Mouse (Mus musculus): Measurements from ENCODE around the gene Camta1. TPM values are rescaled to one million over a fixed set of nuclear protein-coding genes. Genes with fewer than 3 reads are reported as not detected.

Camta1 gene
- polyA plus RNA-seq, 1 experiment = 155 TPM

DNA sequence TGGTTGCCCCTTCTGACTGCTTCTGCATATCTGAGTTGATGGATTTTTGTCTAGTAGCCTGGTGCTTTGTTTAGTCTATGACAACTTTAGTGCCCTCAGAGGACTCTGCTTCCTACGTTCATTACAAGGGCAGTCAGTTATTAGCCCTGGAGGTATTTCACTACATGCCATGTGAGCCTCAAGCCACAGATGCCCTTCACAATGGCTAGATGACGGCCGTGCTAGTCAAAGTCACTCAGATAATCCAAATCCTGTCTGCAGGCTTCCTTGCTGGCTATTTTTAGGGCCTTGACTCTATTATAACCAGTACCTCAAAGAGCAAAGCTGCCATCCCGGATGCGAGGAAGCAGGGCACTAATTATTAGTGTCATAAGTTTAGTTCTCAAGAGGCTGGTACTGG is 778.6 kb downstream of the Camta1 start:
- Histone ChIP-seq H3K4me3 (replicated peaks; ENCODE audit: insufficient read depth, low read depth, low read length) (no peak overlapping the region), H3K27ac (ENCODE audit: insufficient read depth, low read length) (no peak overlapping the region), H3K4me1 (ENCODE audit: control insufficient read depth, insufficient read depth, low read length) (peaks cover 15% of the 10 kb centered on the region), H3K27me3 (ENCODE audit: control insufficient read depth, insufficient read depth, low read length) (no peaks in the 10 kb centered on the region)
- DNase-seq = no peak
- TF ChIP-seq CTCF (IDR thresholded peaks at IDR 0.05; ENCODE audit: borderline replicate concordance, insufficient read depth, low read depth, low read length) (no peak), POLR2A (IDR thresholded peaks at IDR 0.05; ENCODE audit: borderline replicate concordance, insufficient read depth, low read length) (no peak)
- WGBS = 79% methylated on average over 5 of the region's 5 CpGs

DNA sequence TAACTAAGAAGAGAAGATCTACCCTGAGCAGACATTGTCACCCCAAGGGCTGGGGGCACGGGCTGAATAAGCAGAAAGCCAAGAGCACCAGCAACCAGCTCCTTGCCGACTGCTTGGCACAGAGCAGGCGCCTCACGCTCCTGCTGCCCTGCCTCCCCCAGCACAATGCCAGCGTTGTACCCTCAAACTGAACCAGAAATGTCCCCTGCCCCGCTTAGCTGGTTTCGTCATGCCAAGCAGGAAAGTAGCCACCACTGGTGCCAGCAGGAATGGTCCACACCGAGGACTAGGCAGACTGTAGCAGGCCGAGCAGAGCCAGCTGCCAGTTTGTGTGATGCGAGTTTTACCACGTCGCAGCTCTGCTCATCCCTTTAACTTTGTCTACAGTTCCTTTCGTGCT is 779.7 kb downstream of the Camta1 start:
- H3K4me1 ChIP-seq (ENCODE audit: control insufficient read depth, insufficient read depth, low read length) = peaks cover 12% of the 10 kb centered on the region
- no peaks in the 10 kb centered on the region for H3K27me3 ChIP-seq (ENCODE audit: control insufficient read depth, insufficient read depth, low read length)
- 55% methylated on average over 13 of the region's 13 CpGs for WGBS
- no peak for DNase-seq
- no peak overlapping the region for H3K4me3 ChIP-seq (replicated peaks; ENCODE audit: insufficient read depth, low read depth, low read length)
- no peak for TF ChIP-seq POLR2A (IDR thresholded peaks at IDR 0.05; ENCODE audit: borderline replicate concordance, insufficient read depth, low read length)
- TF ChIP-seq CTCF (IDR thresholded peaks at IDR 0.05; ENCODE audit: borderline replicate concordance, insufficient read depth, low read depth, low read length) = no peak
- no peak overlapping the region for H3K27ac ChIP-seq (ENCODE audit: insufficient read depth, low read length)

- TF ChIP-seq POLR2A (IDR thresholded peaks at IDR 0.05; ENCODE audit: borderline replicate concordance, insufficient read depth, low read length) (no peak), CTCF (IDR thresholded peaks at IDR 0.05; ENCODE audit: borderline replicate concordance, insufficient read depth, low read depth, low read length) (no peak)
- DNase-seq = no peak
- peaks cover 11% of the 10 kb centered on the region for H3K4me1 ChIP-seq (ENCODE audit: control insufficient read depth, insufficient read depth, low read length)
- WGBS = 83% methylated on average over 2 of the region's 2 CpGs
- no peaks in the 10 kb centered on the region for H3K27me3 ChIP-seq (ENCODE audit: control insufficient read depth, insufficient read depth, low read length)
- H3K4me3 ChIP-seq (replicated peaks; ENCODE audit: insufficient read depth, low read depth, low read length) = no peak overlapping the region
- H3K27ac ChIP-seq (ENCODE audit: insufficient read depth, low read length) = no peak overlapping the region
These were observed 780.3 kb downstream of the Camta1 start for GRCm38 (mm10) chr4:151081355-151081754.

GRCm38 (mm10) chr4:151074817-151075216 is 786.9 kb downstream of the Camta1 start:
- no peak for DNase-seq
- no peaks in the 10 kb centered on the region for H3K27me3 ChIP-seq (ENCODE audit: control insufficient read depth, insufficient read depth, low read length)
- no peak overlapping the region for H3K27ac ChIP-seq (ENCODE audit: insufficient read depth, low read length)
- TF ChIP-seq POLR2A (IDR thresholded peaks at IDR 0.05; ENCODE audit: borderline replicate concordance, insufficient read depth, low read length) (no peak), CTCF (IDR thresholded peaks at IDR 0.05; ENCODE audit: borderline replicate concordance, insufficient read depth, low read depth, low read length) (no peak)
- 84% methylated on average over 15 of the region's 15 CpGs for WGBS
- H3K4me1 ChIP-seq (ENCODE audit: control insufficient read depth, insufficient read depth, low read length) = peaks cover 3% of the 10 kb centered on the region; the same call in 1 of the 2 replicates
- H3K4me3 ChIP-seq (replicated peaks; ENCODE audit: insufficient read depth, low read depth, low read length) = no peak overlapping the region

GRCm38 (mm10) chr4:151073108-151073744 is 788.5 kb downstream of the Camta1 start:
- peak; percentile 78 to 85 for DNase-seq
- no peak overlapping the region for H3K4me3 ChIP-seq (replicated peaks; ENCODE audit: insufficient read depth, low read depth, low read length)
- TF ChIP-seq CTCF (IDR thresholded peaks at IDR 0.05; ENCODE audit: borderline replicate concordance, insufficient read depth, low read depth, low read length) = peak; percentile 74
- no peak for TF ChIP-seq POLR2A (IDR thresholded peaks at IDR 0.05; ENCODE audit: borderline replicate concordance, insufficient read depth, low read length)
- WGBS = 35% methylated on average over 13 of the region's 13 CpGs
- H3K27me3 ChIP-seq (ENCODE audit: control insufficient read depth, insufficient read depth, low read length) = no peaks in the 10 kb centered on the region
- H3K4me1 ChIP-seq (ENCODE audit: control insufficient read depth, insufficient read depth, low read length) = peaks cover 3% of the 10 kb centered on the region; the same call in 1 of the 2 replicates
- H3K27ac ChIP-seq (ENCODE audit: insufficient read depth, low read length) = no peak overlapping the region

DNA sequence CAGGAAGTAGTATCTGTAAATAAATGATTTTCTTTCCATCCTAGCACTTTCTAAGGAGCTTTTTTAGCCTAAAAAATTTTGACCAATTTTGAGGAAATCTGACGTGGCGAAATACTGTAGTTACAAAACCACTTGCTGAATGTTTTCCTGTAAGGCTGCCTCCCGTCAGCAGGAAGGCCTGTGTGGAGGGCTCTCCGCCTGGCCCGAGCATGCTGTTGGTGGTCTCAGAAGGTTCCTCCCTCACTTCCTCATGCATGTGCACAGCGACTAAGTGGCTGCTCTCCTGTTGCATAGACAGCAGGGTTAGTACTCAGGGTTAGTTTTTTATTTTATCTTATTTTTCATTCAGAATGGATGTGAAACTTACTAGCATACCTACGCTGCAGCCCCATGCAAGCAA is 790.7 kb downstream of the Camta1 start:
- no peak overlapping the region for H3K27ac ChIP-seq (ENCODE audit: insufficient read depth, low read length)
- peaks cover 3% of the 10 kb centered on the region; the same call in 1 of the 2 replicates for H3K4me1 ChIP-seq (ENCODE audit: control insufficient read depth, insufficient read depth, low read length)
- no peak for DNase-seq
- 91% methylated on average over 7 of the region's 7 CpGs for WGBS
- H3K27me3 ChIP-seq (ENCODE audit: control insufficient read depth, insufficient read depth, low read length) = no peaks in the 10 kb centered on the region
- H3K4me3 ChIP-seq (replicated peaks; ENCODE audit: insufficient read depth, low read depth, low read length) = no peak overlapping the region
- TF ChIP-seq CTCF (IDR thresholded peaks at IDR 0.05; ENCODE audit: borderline replicate concordance, insufficient read depth, low read depth, low read length) = no peak
- no peak for TF ChIP-seq POLR2A (IDR thresholded peaks at IDR 0.05; ENCODE audit: borderline replicate concordance, insufficient read depth, low read length)

GRCm38 (mm10) chr4:151068751-151069150 is 792.9 kb downstream of the Camta1 start:
- H3K4me3 ChIP-seq (replicated peaks; ENCODE audit: insufficient read depth, low read depth, low read length) = no peak overlapping the region

GRCm38 (mm10) chr4:151059566-151059965 is 802.1 kb downstream of the Camta1 start:
- DNase-seq = no peak
- Histone ChIP-seq H3K4me1 (ENCODE audit: control insufficient read depth, insufficient read depth, low read length) (peaks cover 3% of the 10 kb centered on the region; the same call in 1 of the 2 replicates), H3K4me3 (replicated peaks; ENCODE audit: insufficient read depth, low read depth, low read length) (no peak overlapping the region), H3K27ac (ENCODE audit: insufficient read depth, low read length) (no peak overlapping the region), H3K27me3 (ENCODE audit: control insufficient read depth, insufficient read depth, low read length) (no peaks in the 10 kb centered on the region)
- no peak for TF ChIP-seq CTCF (IDR thresholded peaks at IDR 0.05; ENCODE audit: borderline replicate concordance, insufficient read depth, low read depth, low read length)
- no peak for TF ChIP-seq POLR2A (IDR thresholded peaks at IDR 0.05; ENCODE audit: borderline replicate concordance, insufficient read depth, low read length)
- 78% methylated on average over 4 of the region's 4 CpGs for WGBS

More at GRCm38 (mm10) chr4:151068751-151069150, 792.9 kb downstream of the Camta1 start:
- 60% methylated on average over 4 of the region's 4 CpGs for WGBS
- no peak overlapping the region for H3K27ac ChIP-seq (ENCODE audit: insufficient read depth, low read length)
- TF ChIP-seq POLR2A (IDR thresholded peaks at IDR 0.05; ENCODE audit: borderline replicate concordance, insufficient read depth, low read length) = no peak
- TF ChIP-seq CTCF (IDR thresholded peaks at IDR 0.05; ENCODE audit: borderline replicate concordance, insufficient read depth, low read depth, low read length) = no peak
- peaks cover 3% of the 10 kb centered on the region; the same call in 1 of the 2 replicates for H3K4me1 ChIP-seq (ENCODE audit: control insufficient read depth, insufficient read depth, low read length)
- no peak for DNase-seq
- H3K27me3 ChIP-seq (ENCODE audit: control insufficient read depth, insufficient read depth, low read length) = no peaks in the 10 kb centered on the region
